Mouse (Mus musculus) megakaryocyte progenitor cell, adult 5-6 weeks (primary cell): Measurements from ENCODE around the gene Ppp1r15a. TPM values are rescaled to one million over a fixed set of nuclear protein-coding genes. Genes with fewer than 3 reads are reported as not detected.

Source experiments
- ATAC-seq: replicated peaks from 2 replicates; pipeline ENCODE4 v1.8.0; 2016; ENCODE audit warnings: mild to moderate bottlenecking, moderate TSS enrichment, inconsistent platforms; ENCODE audit not compliant: poor library complexity
- total RNA-seq, 2 experiments: library from RNA; stranded (forward) in 1 of 2; stranded (reverse) in 1 of 2; fragments of 157-497, 149-512 nt in 1 of 2; fragments of 200-1000 nt in 1 of 2; gene quantifications; 2 replicates each; pipeline versions ENCODE4 v1.2.3 to v1.2.4; 2015 to 2017

Ppp1r15a gene
- total RNA-seq (2015) (46.2 and 56.7 TPM in 2 replicates), total RNA-seq (2017) (70.0 and 90.7 TPM in 2 replicates)

- peak; percentile 68 for ATAC-seq
Observed at GRCm38 (mm10) chr7:45525809-45526473, at the start of gene Ppp1r15a, which contains the start of gene Plekha4. TSS of gene Ppp1r15a (minus strand) at chr7:45526268. TSS of gene Plekha4 (plus strand) at chr7:45526330.

- no peak for ATAC-seq
Observed at GRCm38 (mm10) chr7:45574472-45575379, 48.7 kb upstream of the Ppp1r15a start.

- no peak for ATAC-seq
Observed at GRCm38 (mm10) chr7:45573954-45574353, 47.9 kb upstream of the Ppp1r15a start.

GRCm38 (mm10) chr7:45571966-45572365 lies 45.9 kb upstream of the Ppp1r15a start:
- ATAC-seq = no peak

- peak; percentile 65 for ATAC-seq
Observed at GRCm38 (mm10) chr7:45570103-45570741, 44.2 kb upstream of the Ppp1r15a start, which contains the start of gene Bcat2. TSS of gene Bcat2 (plus strand) at chr7:45570153.

- ATAC-seq = peak; percentile 41
Observed at GRCm38 (mm10) chr7:45568601-45569473, 42.8 kb upstream of the Ppp1r15a start.

- peak; percentile 77 for ATAC-seq
Observed at GRCm38 (mm10) chr7:45567780-45568516, 41.9 kb upstream of the Ppp1r15a start.

GRCm38 (mm10) chr7:45567112-45567779 lies 41.2 kb upstream of the Ppp1r15a start:
- ATAC-seq = no peak

GRCm38 (mm10) chr7:45565446-45565845 lies 39.4 kb upstream of the Ppp1r15a start:
- ATAC-seq = no peak

GRCm38 (mm10) chr7:45564811-45565210 lies 38.7 kb upstream of the Ppp1r15a start:
- ATAC-seq = no peak

GRCm38 (mm10) chr7:45561624-45562520 lies 35.8 kb upstream of the Ppp1r15a start:
- peak; percentile 26 for ATAC-seq

GRCm38 (mm10) chr7:45560843-45561623 lies 35.0 kb upstream of the Ppp1r15a start:
- ATAC-seq = peak; percentile 89

- no peak for ATAC-seq
Observed at GRCm38 (mm10) chr7:45560241-45560640, 34.2 kb upstream of the Ppp1r15a start.

GRCm38 (mm10) chr7:45558907-45559306 lies 32.8 kb upstream of the Ppp1r15a start:
- ATAC-seq = no peak

- ATAC-seq = peak; percentile 96
Observed at GRCm38 (mm10) chr7:45555787-45556186, 29.7 kb upstream of the Ppp1r15a start.

GRCm38 (mm10) chr7:45554744-45555143 lies 28.7 kb upstream of the Ppp1r15a start, which contains the start of gene Hsd17b14:
TSS of gene Hsd17b14 (plus strand) at chr7:45554893.
- no peak for ATAC-seq

- ATAC-seq = no peak
Observed at GRCm38 (mm10) chr7:45553990-45554389, 27.9 kb upstream of the Ppp1r15a start.
